Mouse (Mus musculus): ENCODE results near the gene Tmem253.

DNA sequence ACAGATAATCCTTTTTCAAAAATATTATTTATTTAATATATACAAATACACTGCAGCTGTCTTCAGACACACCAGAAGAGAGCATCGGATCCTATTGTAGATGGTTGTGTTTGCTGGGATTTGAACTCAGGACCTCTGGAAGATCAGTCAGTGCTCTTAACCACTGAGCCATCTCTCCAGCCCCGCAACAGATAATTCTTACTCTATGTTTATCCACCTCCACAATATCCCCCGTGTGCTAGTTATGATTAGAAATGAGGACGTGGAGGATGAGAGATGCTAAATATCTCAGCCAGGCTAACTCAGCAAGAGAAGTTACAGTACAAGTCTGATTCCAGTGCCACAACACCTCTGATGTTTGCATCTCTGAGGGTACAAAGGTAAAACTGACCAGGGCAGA is 21.0 kb upstream of the Tmem253 start:
- TF ChIP-seq CTCF (conservative IDR thresholded peaks at IDR 0.05; ENCODE audit: low read length) (no peak), NANOG (IDR thresholded peaks at IDR 0.05; ENCODE audit: borderline replicate concordance, low read length) (no peak)
